Mouse (Mus musculus) CH12.LX (cell line): ENCODE results near the gene Acoxl. TPM values are rescaled to one million over a fixed set of nuclear protein-coding genes. Genes with fewer than 3 reads are reported as not detected.

Experiments used
- DNase-seq: peaks from one replicate; pipeline ENCODE4 v3.0.0-alpha.2; 2013; ENCODE audit errors: extremely low read depth
- H3K27ac ChIP-seq: 2 replicates; pipeline ENCODE4 v1.5.1; 2012; ENCODE audit warnings: low read depth, mild to moderate bottlenecking, control low read depth, moderate library complexity; ENCODE audit not compliant: insufficient read depth
- H3K27me3 ChIP-seq: replicated peaks from 2 replicates; pipeline ENCODE3; 2012; ENCODE audit warnings: inconsistent platforms
- H3K36me3 ChIP-seq, 2 experiments: replicated peaks in 1 of 2; 2 replicates each; pipeline versions ENCODE3 to v1.6.1; 2012; ENCODE audit warnings: inconsistent platforms in 1 of 2, low read length in 1 of 2, mild to moderate bottlenecking in 1 of 2, mixed read lengths in 1 of 2, moderate library complexity in 1 of 2; ENCODE audit not compliant: control insufficient read depth in 1 of 2, insufficient read depth in 1 of 2
- H3K4me1 ChIP-seq, 2 experiments: 2 replicates each; pipeline ENCODE4 v1.6.1; 2012; ENCODE audit warnings: inconsistent platforms in 1 of 2, moderate library complexity in 1 of 2; ENCODE audit not compliant: insufficient read depth in 2 of 2, control insufficient read depth in 1 of 2
- H3K4me2 ChIP-seq: 2 replicates; pipeline ENCODE4 v1.6.1; 2012; ENCODE audit warnings: low read depth, mild to moderate bottlenecking, control low read depth; ENCODE audit not compliant: poor library complexity, insufficient read depth, severe bottlenecking
- H3K4me3 ChIP-seq, 3 experiments: fragments of 150-350 bp in 1 of 3; sonication (generic) in 1 of 3; replicated peaks in 1 of 3; 2 replicates each; pipeline versions ENCODE3 to v1.5.1; 2011 to 2012; ENCODE audit warnings: low read depth in 2 of 3, low read length in 2 of 3, mild to moderate bottlenecking in 2 of 3, moderate library complexity in 2 of 3, control low read depth in 1 of 3, improper control_type of control experiment in 1 of 3, inconsistent platforms in 1 of 3, mixed read lengths in 1 of 3; ENCODE audit not compliant: poor library complexity in 1 of 3
- H3K79me2 ChIP-seq: replicated peaks from 2 replicates; pipeline ENCODE4 v1.6.1; 2012; ENCODE audit warnings: mild to moderate bottlenecking, moderate library complexity; ENCODE audit not compliant: control insufficient read depth, poor library complexity, insufficient read depth, severe bottlenecking; ENCODE audit errors: extremely low read depth
- H3K9ac ChIP-seq: 2 replicates; pipeline ENCODE4 v1.6.1; 2012; ENCODE audit warnings: low read depth, mild to moderate bottlenecking, control low read depth, moderate library complexity; ENCODE audit not compliant: insufficient read depth
- H3K9me3 ChIP-seq: replicated peaks from 2 replicates; pipeline ENCODE3; 2012; ENCODE audit warnings: low read length, inconsistent platforms, mixed read lengths
- E2F4 ChIP-seq: IDR thresholded peaks from 2 replicates; pipeline ENCODE4 v1.6.1; 2011; ENCODE audit warnings: low read depth, low read length, improper control_type of control experiment; ENCODE audit not compliant: insufficient replicate concordance
- GABPA ChIP-seq: IDR thresholded peaks from 2 replicates; pipeline ENCODE4 v1.6.1; 2012; ENCODE audit warnings: low read depth, low read length, improper control_type of control experiment, inconsistent platforms; ENCODE audit not compliant: insufficient replicate concordance
- IRF4 ChIP-seq: IDR thresholded peaks from 2 replicates; pipeline ENCODE4 v1.6.1; 2014; ENCODE audit warnings: low read depth, mild to moderate bottlenecking, inconsistent platforms, low read length, improper control_type of control experiment
- NELFE ChIP-seq: IDR thresholded peaks from 2 replicates; pipeline ENCODE4 v1.6.1; 2011; ENCODE audit warnings: low read depth, low read length, improper control_type of control experiment
- NRF1 ChIP-seq: IDR thresholded peaks from 2 replicates; pipeline ENCODE4 v1.6.1; 2014; ENCODE audit warnings: low read depth, mild to moderate bottlenecking, inconsistent platforms, low read length, improper control_type of control experiment, moderate library complexity
- POLR2AphosphoS2 ChIP-seq: IDR thresholded peaks from 2 replicates; pipeline ENCODE4 v1.6.1; 2011; ENCODE audit warnings: low read depth, low read length, improper control_type of control experiment
- TCF12 ChIP-seq: IDR thresholded peaks from 2 replicates; pipeline ENCODE4 v1.6.1; 2014; ENCODE audit warnings: low read depth, mild to moderate bottlenecking, inconsistent platforms, low read length, improper control_type of control experiment
- ZC3H11A ChIP-seq: IDR thresholded peaks from 2 replicates; pipeline ENCODE4 v1.6.1; 2012; ENCODE audit warnings: low read depth, mild to moderate bottlenecking, inconsistent platforms, low read length, improper control_type of control experiment
- ZNF384 ChIP-seq: IDR thresholded peaks from 2 replicates; pipeline ENCODE4 v1.6.1; 2012; ENCODE audit warnings: low read depth, low read length, improper control_type of control experiment, inconsistent platforms
- dilution Hi-C: fragments of 300-500 bp; cut with MboI; formaldehyde crosslinking; loops from 2 replicates; pipeline ENCODE4 v1.14.3; 2020; ENCODE audit warnings: low sequenced_read_pairs; ENCODE audit not compliant: extremely low pct_unique_long_range_greater_than_20kb, extremely low pct_ligation_motif_present
- in situ Hi-C: fragments of 300-500 bp; cut with MboI; formaldehyde crosslinking; loops from 3 replicates; pipeline ENCODE4 v1.14.3; 2019; ENCODE audit warnings: low sequenced_read_pairs, low pct_ligation_motif_present, low pct_unique_long_range_greater_than_20kb, mixed read lengths
- polyA plus RNA-seq: library from polyadenylated mRNA; unstranded; fragments of >175 nt; gene quantifications from 2 replicates; pipeline ENCODE4 v1.2.1, GENCODE M21; 2012; ENCODE audit warnings: low read depth; ENCODE audit not compliant: insufficient read length
- total RNA-seq, 2 experiments: library from RNA; depleted of rRNA; stranded (reverse); fragments of 300-350 nt in 1 of 2; fragments of >200 nt in 1 of 2; gene quantifications; 2 replicates each; pipeline ENCODE4 v1.2.3; 2012 to 2014

Acoxl gene
- total RNA-seq (2012; rRNA removed) (0.25 and 0.29 TPM in 2 replicates), total RNA-seq (2014; rRNA removed) (0.15 TPM in 1 of 2 replicates, not detected in the other), polyA plus RNA-seq (0.20 and 0.43 TPM in 2 replicates)

- in situ Hi-C loops (no loop called here), dilution Hi-C loops (no loop called here)
- Histone ChIP-seq H3K36me3 (no peaks in the 10 kb centered on the region), H3K9ac (no peak within 1 kb of the TSS), H3K4me3 (no peak within 1 kb of the TSS), H3K79me2 (no peaks in the 10 kb centered on the region), H3K27ac (no peak within 1 kb of the TSS), H3K4me1 (peaks cover 0 to 6% of the 10 kb centered on the region in 2 experiments; a peak in 1 of 4 replicates), H3K4me2 (no peak within 1 kb of the TSS), H3K9me3 (no peaks in the 10 kb centered on the region), H3K27me3 (peaks cover 42% of the 10 kb centered on the region)
- no peak for TF ChIP-seq POLR2AphosphoS2
- DNase-seq = no peak
These were observed at the start of gene Acoxl for GRCm38 (mm10) chr2:127838576-127838975. TSS of gene Acoxl (plus strand) at chr2:127838876.

GRCm38 (mm10) chr2:127789138-127789537, 49.5 kb upstream of the Acoxl start:
- Histone ChIP-seq H3K4me3 (peak overlapping the region; percentile 59 to 67 (median 63)), H3K4me1 (peaks cover 2 to 25% of the 10 kb centered on the region in 2 experiments; a peak in 3 of 4 replicates), H3K36me3 (peaks cover 0 to 2% of the 10 kb centered on the region in 2 experiments), H3K79me2 (peaks cover 9% of the 10 kb centered on the region; the same call in 1 of the 2 replicates), H3K9ac (peak overlapping the region; percentile 88), H3K9me3 (no peaks in the 10 kb centered on the region), H3K27ac (no peak overlapping the region), H3K27me3 (no peaks in the 10 kb centered on the region), H3K4me2 (peak overlapping the region; percentile 89)
- dilution Hi-C loops = no loop called here
- DNase-seq = peak; percentile 12
- TF ChIP-seq E2F4 (no peak), NELFE (no peak), NRF1 (no peak), ZNF384 (no peak), IRF4 (no peak), TCF12 (no peak)
- in situ Hi-C loops = no loop called here

- no peaks in the 10 kb centered on the region for H3K27me3 ChIP-seq
- H3K36me3 ChIP-seq = peaks cover 0 to 2% of the 10 kb centered on the region in 2 experiments
- peaks cover 9% of the 10 kb centered on the region; the same call in 1 of the 2 replicates for H3K79me2 ChIP-seq
- no peak for DNase-seq
- peaks cover 2 to 25% of the 10 kb centered on the region in 2 experiments; a peak in 3 of 4 replicates for H3K4me1 ChIP-seq
- H3K9ac ChIP-seq = no peak overlapping the region
- TF ChIP-seq ZC3H11A = no peak
- TF ChIP-seq GABPA = no peak
- H3K4me2 ChIP-seq = peak overlapping the region; percentile 89; the same call in 1 of the 2 replicates
- H3K9me3 ChIP-seq = no peaks in the 10 kb centered on the region
- dilution Hi-C loops (no loop called here), in situ Hi-C loops (no loop called here)
- no peak overlapping the region for H3K4me3 ChIP-seq
- no peak overlapping the region for H3K27ac ChIP-seq
These were observed 48.9 kb upstream of the Acoxl start for GRCm38 (mm10) chr2:127789651-127790270.
